Mouse (Mus musculus): ENCODE results near the gene Mast2. TPM values are rescaled to one million over a fixed set of nuclear protein-coding genes. Genes with fewer than 3 reads are reported as not detected.

Gene Mast2
- total and polyA plus RNA-seq, 2 experiments from 2014 or later, result 36.2 to 95.1 TPM

GRCm38 (mm10) chr4:116449951-116450350 is 14.0 kb downstream of the Mast2 start:
- Histone ChIP-seq H3K4me3 (ENCODE audit: low read depth, low read length) (no peak overlapping the region), H3K27ac (ENCODE audit: low read depth, low read length) (no peak overlapping the region), H3K4me2 (ENCODE audit: low read depth) (no peak overlapping the region), H3K9me3 (ENCODE audit: low read length) (no peaks in the 10 kb centered on the region), H3K9ac (no peak overlapping the region), H3K4me1 (ENCODE audit: insufficient read depth) (no peaks in the 10 kb centered on the region), H3K27me3 (ENCODE audit: insufficient read depth, low read length) (no peaks in the 10 kb centered on the region), H3K36me3 (ENCODE audit: insufficient read depth) (no peaks in the 10 kb centered on the region)
- DNase-seq (no peak), ATAC-seq (no peak)
- no peak for TF ChIP-seq CTCF (IDR thresholded peaks at IDR 0.05; ENCODE audit: low read depth)

GRCm38 (mm10) chr4:116448673-116449072 is 15.3 kb downstream of the Mast2 start:
- no peak overlapping the region for H3K27ac ChIP-seq (ENCODE audit: low read depth, low read length)
- H3K4me3 ChIP-seq (ENCODE audit: low read depth, low read length), result no peak overlapping the region
- no peaks in the 10 kb centered on the region for H3K27me3 ChIP-seq (ENCODE audit: insufficient read depth, low read length)
- no peak overlapping the region for H3K9ac ChIP-seq
- TF ChIP-seq CTCF (IDR thresholded peaks at IDR 0.05; ENCODE audit: low read depth), result peak; percentile 72
- no peaks in the 10 kb centered on the region for H3K9me3 ChIP-seq (ENCODE audit: low read length)
- no peaks in the 10 kb centered on the region for H3K36me3 ChIP-seq (ENCODE audit: insufficient read depth)
- ATAC-seq, result no peak
- 51% methylated on average over 8 of the region's 8 CpGs for WGBS
- no peaks in the 10 kb centered on the region for H3K4me1 ChIP-seq (ENCODE audit: insufficient read depth)
- DNase-seq, result peak; percentile 55
- H3K4me2 ChIP-seq (ENCODE audit: low read depth), result no peak overlapping the region

GRCm38 (mm10) chr4:116439383-116439782 is 24.6 kb downstream of the Mast2 start:
- DNase-seq (no peak), ATAC-seq (no peak)
- H3K9ac ChIP-seq, result no peak overlapping the region
- no peaks in the 10 kb centered on the region for H3K27me3 ChIP-seq (ENCODE audit: insufficient read depth, low read length)
- no peaks in the 10 kb centered on the region for H3K9me3 ChIP-seq (ENCODE audit: low read length)
- H3K36me3 ChIP-seq (ENCODE audit: insufficient read depth), result no peaks in the 10 kb centered on the region
- TF ChIP-seq CTCF (IDR thresholded peaks at IDR 0.05; ENCODE audit: low read depth), result no peak
- WGBS, result 94% methylated on average over 1 of the region's 1 CpGs
- no peaks in the 10 kb centered on the region for H3K4me1 ChIP-seq (ENCODE audit: insufficient read depth)
- H3K27ac ChIP-seq (ENCODE audit: low read depth, low read length), result no peak overlapping the region
- no peak overlapping the region for H3K4me3 ChIP-seq (ENCODE audit: low read depth, low read length)
- no peak overlapping the region for H3K4me2 ChIP-seq (ENCODE audit: low read depth)

DNA sequence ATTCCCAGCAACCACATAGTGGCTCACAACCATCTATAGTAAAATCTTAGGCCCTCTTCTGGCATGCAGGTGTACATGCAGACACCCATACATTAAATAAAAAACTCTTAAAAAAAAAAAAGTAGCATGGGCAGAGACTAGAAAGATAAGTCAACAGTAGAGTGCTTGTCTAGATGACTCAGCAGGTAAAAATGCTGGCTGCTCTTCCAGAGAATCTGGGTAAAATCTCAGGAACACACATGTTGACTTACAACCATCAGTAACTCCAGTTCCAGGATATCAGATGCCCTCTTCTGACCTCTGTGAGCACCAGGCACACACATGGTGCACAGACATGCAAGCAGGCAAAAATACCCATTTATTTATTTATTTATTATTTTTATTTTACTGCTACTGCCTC is 25.4 kb downstream of the Mast2 start:
- no peak for TF ChIP-seq CTCF (IDR thresholded peaks at IDR 0.05; ENCODE audit: low read depth)
- Histone ChIP-seq H3K4me3 (ENCODE audit: low read depth, low read length) (no peak overlapping the region), H3K27me3 (ENCODE audit: insufficient read depth, low read length) (no peaks in the 10 kb centered on the region), H3K4me2 (ENCODE audit: low read depth) (no peak overlapping the region), H3K36me3 (ENCODE audit: insufficient read depth) (no peaks in the 10 kb centered on the region), H3K9ac (no peak overlapping the region), H3K9me3 (ENCODE audit: low read length) (no peaks in the 10 kb centered on the region), H3K4me1 (ENCODE audit: insufficient read depth) (no peaks in the 10 kb centered on the region), H3K27ac (ENCODE audit: low read depth, low read length) (no peak overlapping the region)
- DNase-seq (no peak), ATAC-seq (no peak)

DNA sequence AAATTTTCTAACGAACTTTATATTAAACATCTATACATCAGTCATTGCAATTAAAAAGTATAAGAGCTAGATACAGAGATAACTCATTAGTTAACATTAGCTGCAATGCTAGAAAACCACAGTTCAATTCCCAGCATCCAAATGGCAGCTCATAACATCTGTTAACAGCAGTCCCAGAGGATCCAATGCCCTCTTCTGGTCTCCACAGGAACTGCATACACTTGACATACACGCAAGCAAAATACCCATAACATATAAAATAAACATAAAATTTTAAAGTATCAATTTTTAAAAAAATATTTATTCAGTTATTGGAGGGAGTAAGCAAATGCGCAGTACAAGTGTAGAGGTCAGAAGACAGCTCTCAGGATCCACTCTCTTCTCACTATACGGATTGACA is 28.4 kb downstream of the Mast2 start:
- H3K9me3 ChIP-seq (ENCODE audit: low read length), result no peaks in the 10 kb centered on the region
- H3K4me2 ChIP-seq (ENCODE audit: low read depth), result no peak overlapping the region
- TF ChIP-seq CTCF (IDR thresholded peaks at IDR 0.05; ENCODE audit: low read depth), result peak; percentile 25; the same call in 1 of the 2 replicates
- no peaks in the 10 kb centered on the region for H3K4me1 ChIP-seq (ENCODE audit: insufficient read depth)
- ATAC-seq (no peak), DNase-seq (no peak)
- H3K4me3 ChIP-seq (ENCODE audit: low read depth, low read length), result no peak overlapping the region
- H3K27ac ChIP-seq (ENCODE audit: low read depth, low read length), result no peak overlapping the region
- WGBS, result 98% methylated on average over 4 of the region's 4 CpGs
- no peaks in the 10 kb centered on the region for H3K36me3 ChIP-seq (ENCODE audit: insufficient read depth)
- no peaks in the 10 kb centered on the region for H3K27me3 ChIP-seq (ENCODE audit: insufficient read depth, low read length)
- H3K9ac ChIP-seq, result no peak overlapping the region

DNA sequence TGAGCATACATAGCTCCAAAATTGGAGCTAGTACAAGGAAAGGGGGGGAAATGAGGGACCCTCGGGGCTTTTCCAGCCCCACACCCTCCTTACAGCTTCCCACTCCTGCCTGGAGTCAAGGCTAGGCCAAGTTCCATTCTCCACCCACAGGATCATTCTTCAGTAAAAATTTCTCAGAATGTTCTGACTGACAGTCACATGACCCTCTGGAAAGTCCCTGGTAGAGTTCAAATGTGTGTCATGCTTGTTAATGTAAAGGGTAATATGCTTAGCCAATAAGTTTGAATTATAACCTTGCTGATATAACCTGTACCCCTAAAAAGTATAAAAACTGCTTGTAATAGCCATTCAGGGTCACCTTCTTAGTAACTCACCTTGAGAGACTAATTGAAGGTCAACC is 41.8 kb downstream of the Mast2 start:
- Histone ChIP-seq H3K9me3 (ENCODE audit: low read length) (no peaks in the 10 kb centered on the region), H3K4me1 (ENCODE audit: insufficient read depth) (no peaks in the 10 kb centered on the region), H3K9ac (no peak overlapping the region), H3K4me2 (ENCODE audit: low read depth) (no peak overlapping the region), H3K4me3 (ENCODE audit: low read depth, low read length) (no peak overlapping the region), H3K27me3 (ENCODE audit: insufficient read depth, low read length) (no peaks in the 10 kb centered on the region), H3K36me3 (ENCODE audit: insufficient read depth) (0 out of 2 replicates have a peak, but pooled peaks cover 6% of the 10 kb centered on the region), H3K27ac (ENCODE audit: low read depth, low read length) (no peak overlapping the region)
- ATAC-seq (no peak), DNase-seq (no peak)
- TF ChIP-seq CTCF (IDR thresholded peaks at IDR 0.05; ENCODE audit: low read depth), result no peak
- 88% methylated on average over 1 of the region's 1 CpGs for WGBS

DNA sequence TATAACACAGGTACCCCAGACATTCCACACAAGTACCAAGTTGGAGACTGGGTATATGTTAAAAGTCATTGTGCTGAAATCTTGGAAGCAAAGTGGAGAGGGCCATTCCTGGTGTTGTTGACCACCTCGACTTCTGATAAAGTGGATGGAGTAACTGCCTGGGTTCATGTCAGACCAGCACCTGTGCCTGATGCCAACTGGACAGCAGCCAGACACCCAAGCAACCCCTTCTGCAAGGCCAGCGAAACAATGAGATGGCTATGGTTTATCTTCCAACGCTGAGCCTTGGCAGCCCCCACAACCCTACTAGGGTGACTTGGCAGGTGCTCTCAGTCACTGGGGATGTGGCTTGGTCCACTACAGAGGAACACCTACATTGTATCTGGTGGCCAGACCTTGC is 42.8 kb downstream of the Mast2 start:
- Histone ChIP-seq H3K27me3 (ENCODE audit: insufficient read depth, low read length) (no peaks in the 10 kb centered on the region), H3K36me3 (ENCODE audit: insufficient read depth) (0 out of 2 replicates have a peak, but pooled peaks cover 6% of the 10 kb centered on the region), H3K9ac (no peak overlapping the region), H3K4me3 (ENCODE audit: low read depth, low read length) (no peak overlapping the region), H3K4me1 (ENCODE audit: insufficient read depth) (no peaks in the 10 kb centered on the region), H3K27ac (ENCODE audit: low read depth, low read length) (no peak overlapping the region), H3K4me2 (ENCODE audit: low read depth) (no peak overlapping the region), H3K9me3 (ENCODE audit: low read length) (no peaks in the 10 kb centered on the region)
- no peak for ATAC-seq
- 92% methylated on average over 3 of the region's 3 CpGs for WGBS
- no peak for TF ChIP-seq CTCF (IDR thresholded peaks at IDR 0.05; ENCODE audit: low read depth)
- no peak for DNase-seq

DNA sequence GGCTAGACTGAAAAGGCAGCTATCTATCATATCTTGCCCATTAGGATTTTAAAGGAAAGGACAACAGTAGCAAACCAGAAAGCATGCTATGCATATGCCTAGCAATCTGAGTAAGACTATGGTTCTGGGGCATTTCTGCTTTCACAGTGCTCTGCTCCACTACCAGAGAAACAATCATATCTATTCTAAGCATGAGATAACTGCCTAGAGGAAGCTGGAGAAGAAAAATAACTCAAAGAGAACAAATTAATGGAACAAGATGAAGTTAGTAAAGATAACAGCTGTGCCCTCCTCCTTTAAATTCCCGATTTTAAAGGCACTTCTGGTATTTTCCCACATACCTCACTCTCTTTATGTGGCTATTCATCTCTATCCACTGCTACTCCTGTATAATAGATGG is 51.0 kb downstream of the Mast2 start:
- DNase-seq (no peak), ATAC-seq (no peak)
- no peaks in the 10 kb centered on the region for H3K27me3 ChIP-seq (ENCODE audit: insufficient read depth, low read length)

More for the DNA sequence above, 51.0 kb downstream of the Mast2 start:
- WGBS, result 63% methylated on average over 1 of the region's 1 CpGs
- Histone ChIP-seq H3K27ac (ENCODE audit: low read depth, low read length) (no peak overlapping the region), H3K9me3 (ENCODE audit: low read length) (no peaks in the 10 kb centered on the region), H3K4me2 (ENCODE audit: low read depth) (no peak overlapping the region), H3K9ac (no peak overlapping the region), H3K4me3 (ENCODE audit: low read depth, low read length) (no peak overlapping the region), H3K4me1 (ENCODE audit: insufficient read depth) (no peaks in the 10 kb centered on the region), H3K36me3 (ENCODE audit: insufficient read depth) (no peaks in the 10 kb centered on the region)
- no peak for TF ChIP-seq CTCF (IDR thresholded peaks at IDR 0.05; ENCODE audit: low read depth)

Measured in forebrain, postnatal 0 days (tissue).